ENCODE assay signal across 8 mouse cellular contexts in genomic region chr2:52756691-52757090, GRCm38 (mm10). TPM values are rescaled to one million over a fixed set of nuclear protein-coding genes. Genes with fewer than 3 reads are reported as not detected.
DNase-seq lines count a peak whose midpoint lies in the region; ATAC-seq and TF ChIP-seq lines count a peak whose summit lies in the region.

No protein-coding gene starts in this region.

- 18% methylated on average over 3 of the region's 3 CpGs for WGBS in midbrain, embryonic 15.5 days
- WGBS in midbrain, embryonic 13.5 days = 23% methylated on average over 3 of the region's 3 CpGs
- 13% methylated on average over 3 of the region's 3 CpGs for WGBS in limb, embryonic 14.5 days

- H3K9ac ChIP-seq in midbrain, embryonic 15.5 days = no peak overlapping the region
- no peak overlapping the region for H3K9ac ChIP-seq in midbrain, embryonic 13.5 days (replicated peaks)
- H3K9ac ChIP-seq in limb, embryonic 14.5 days (ENCODE audit: low read depth, low read length, severe bottlenecking) = no peak overlapping the region

- peak; percentile 20 for DNase-seq in gastrocnemius, adult 18-20 months (ENCODE audit: low spot score)
- DNase-seq in gastrocnemius, adult 8-10 months (ENCODE audit: low spot score in 2 of 2) = no peak
- peak; percentile 62 to 71 for DNase-seq in cerebellum, postnatal 10 days
- DNase-seq in limb, embryonic 14.5 days (ENCODE audit: low spot score) = peak; percentile 69
- DNase-seq in spleen, postnatal 14 days (ENCODE audit: low spot score in 2 of 2) = no peak
- DNase-seq in heart, adult 9 months (ENCODE audit: low spot score in 2 of 2) = no peak

- no peaks in the 10 kb centered on the region for H3K9me3 ChIP-seq in midbrain, embryonic 15.5 days
- no peaks in the 10 kb centered on the region for H3K9me3 ChIP-seq in midbrain, embryonic 13.5 days
- H3K9me3 ChIP-seq in limb, embryonic 14.5 days (ENCODE audit: control insufficient read depth, low read length) = no peaks in the 10 kb centered on the region

- no peak for TF ChIP-seq POLR2A in limb, embryonic 14.5 days (IDR thresholded peaks at IDR 0.05; ENCODE audit: borderline replicate concordance, extremely low read depth, insufficient read depth, insufficient read length)

- H3K36me3 ChIP-seq in midbrain, embryonic 15.5 days (replicated peaks) = no peaks in the 10 kb centered on the region
- no peaks in the 10 kb centered on the region for H3K36me3 ChIP-seq in midbrain, embryonic 13.5 days
- H3K36me3 ChIP-seq in limb, embryonic 14.5 days (ENCODE audit: control insufficient read depth, insufficient read depth, low read length) = no peaks in the 10 kb centered on the region

- 0 out of 2 replicates have a peak, but pooled peaks have one; percentile 21 for ATAC-seq in midbrain, embryonic 15.5 days (replicated peaks)
- ATAC-seq in midbrain, embryonic 13.5 days = no peak
- ATAC-seq in limb, embryonic 14.5 days (ENCODE audit: low FRiP score, low read depth) = no peak

- no peak overlapping the region for H3K27ac ChIP-seq in midbrain, embryonic 15.5 days
- no peak overlapping the region for H3K27ac ChIP-seq in midbrain, embryonic 13.5 days
- H3K27ac ChIP-seq in limb, embryonic 14.5 days (replicated peaks; ENCODE audit: low read depth, low read length) = no peak overlapping the region

- no peak overlapping the region for H3K4me2 ChIP-seq in midbrain, embryonic 15.5 days
- H3K4me2 ChIP-seq in midbrain, embryonic 13.5 days (replicated peaks) = no peak overlapping the region
- no peak overlapping the region for H3K4me2 ChIP-seq in limb, embryonic 14.5 days (replicated peaks; ENCODE audit: low read depth, low read length, severe bottlenecking)

- H3K27me3 ChIP-seq in midbrain, embryonic 15.5 days (replicated peaks) = no peaks in the 10 kb centered on the region
- peaks cover 4% of the 10 kb centered on the region; the same call in 1 of the 2 replicates for H3K27me3 ChIP-seq in midbrain, embryonic 13.5 days
- H3K27me3 ChIP-seq in limb, embryonic 14.5 days (ENCODE audit: control insufficient read depth, insufficient read depth, low read length) = no peaks in the 10 kb centered on the region

- H3K4me3 ChIP-seq in midbrain, embryonic 15.5 days = no peak overlapping the region
- H3K4me3 ChIP-seq in midbrain, embryonic 13.5 days (replicated peaks) = no peak overlapping the region
- no peak overlapping the region for H3K4me3 ChIP-seq in limb, embryonic 14.5 days (replicated peaks; ENCODE audit: low read length)

- no peaks in the 10 kb centered on the region for H3K4me1 ChIP-seq in midbrain, embryonic 15.5 days
- peaks cover 10% of the 10 kb centered on the region for H3K4me1 ChIP-seq in midbrain, embryonic 13.5 days (replicated peaks)
- no peaks in the 10 kb centered on the region for H3K4me1 ChIP-seq in limb, embryonic 14.5 days (ENCODE audit: control insufficient read depth, insufficient read depth, low read length)

RNA-seq across cellular contexts. Expression of gene Stam2, which starts 14.6 kb away (rescaled TPM):
- 10 to 100 TPM in 1 of 2 experiments, 1 to 10 TPM in 1; 9.7 to 10.8 TPM for total RNA-seq in gastrocnemius, adult 18-20 months (2021)
- 1 to 10 TPM; 8.6 to 9.1 (median 9.0) TPM for total RNA-seq in gastrocnemius, adult 8-10 months (2022)
- 38.1 and 39.0 TPM in 2 replicates for polyA plus RNA-seq in midbrain, embryonic 15.5 days (2015; fragmentation: Nextera tagmentation; extraction: Ambion mirVana)
- 40.4 and 42.2 TPM in 2 replicates for polyA plus RNA-seq in midbrain, embryonic 13.5 days (2015; fragmentation: Nextera tagmentation; extraction: Ambion mirVana)
- polyA plus RNA-seq in limb, embryonic 14.5 days (2012; rRNA removed) = 16.6 and 17.2 TPM in 2 replicates
- polyA plus RNA-seq in limb, embryonic 14.5 days (2014; fragmentation: Nextera tagmentation; extraction: Ambion mirVana) = 33.1 and 34.1 TPM in 2 replicates

Comparison
In these comparisons a context has a peak if more than half of its experiments do, and no peak if none do; other contexts are left out.
1. DNase-seq: peak in gastrocnemius, adult 18-20 months (single experiment), cerebellum, postnatal 10 days (2 of 2) and limb, embryonic 14.5 days (single experiment); none in gastrocnemius, adult 8-10 months (0 of 2), spleen, postnatal 14 days (0 of 2) and heart, adult 9 months (0 of 2).